Mouse (Mus musculus): ENCODE data around the gene Fam71f1.

DNA sequence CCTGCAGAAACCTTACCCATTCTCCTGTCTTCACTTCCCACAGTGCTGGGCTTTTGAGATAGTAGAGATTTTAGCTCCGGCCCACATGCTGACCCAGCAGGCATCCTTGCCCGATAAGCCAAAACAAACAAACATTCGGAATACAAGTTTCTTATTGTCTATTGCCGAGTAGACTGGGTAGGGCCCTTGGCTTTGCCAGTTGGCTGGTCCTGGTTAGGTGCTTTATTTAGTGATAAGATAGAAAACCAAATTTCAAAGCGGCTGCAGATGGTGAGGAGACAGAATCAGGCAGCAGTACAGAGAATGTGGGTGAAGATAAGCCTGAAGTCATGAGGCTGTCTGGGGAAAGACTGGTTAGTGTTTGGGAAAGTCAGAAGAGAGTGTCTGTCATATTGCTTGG lies 33.9 kb downstream of the Fam71f1 start:
- TF ChIP-seq CTCF (IDR thresholded peaks at IDR 0.05; ENCODE audit: borderline replicate concordance, extremely low read depth, insufficient read depth, insufficient read length), result no peak
- TF ChIP-seq POLR2A (IDR thresholded peaks at IDR 0.05; ENCODE audit: borderline replicate concordance, extremely low read depth, insufficient read depth, insufficient read length, poor library complexity, severe bottlenecking), result no peak
